Mouse (Mus musculus) neural tube, embryonic 15.5 days (tissue): ENCODE measurements at regions not wholly inside any gene's neighbourhood (a gene's known extent, or its start where the extent isn't known, plus 50 kb on each side); places are given as distances from the start of the nearest gene placed in this dataset.

ENCODE experiments used
- ATAC-seq: fragments of 200-750 bp; cut with Nextera tagmentation; 2 replicates; pipeline ENCODE4 v1.8.0; 2017; ENCODE audit warnings: mild to moderate bottlenecking, moderate TSS enrichment, moderate library complexity; ENCODE audit not compliant: low FRiP score
- H3K27ac ChIP-seq: fragments of 300-500 bp; sonication (generic); replicated peaks from 2 replicates; pipeline ENCODE4 v1.5.1; 2015; ENCODE audit warnings: mild to moderate bottlenecking, inconsistent platforms
- H3K27me3 ChIP-seq: fragments of 300-500 bp; sonication (generic); replicated peaks from 2 replicates; pipeline ENCODE4 v1.6.1; 2015; ENCODE audit warnings: inconsistent platforms
- H3K36me3 ChIP-seq: fragments of 300-500 bp; sonication (generic); 2 replicates; pipeline ENCODE4 v1.6.1; 2015; ENCODE audit warnings: inconsistent platforms
- H3K4me1 ChIP-seq: fragments of 300-500 bp; sonication (generic); 2 replicates; pipeline ENCODE4 v1.6.1; 2015; ENCODE audit warnings: inconsistent platforms
- H3K4me2 ChIP-seq: fragments of 300-500 bp; sonication (generic); 2 replicates; pipeline ENCODE4 v1.6.1; 2015; ENCODE audit warnings: inconsistent platforms, mild to moderate bottlenecking, moderate library complexity
- H3K4me3 ChIP-seq: fragments of 300-500 bp; sonication (generic); replicated peaks from 2 replicates; pipeline ENCODE4 v1.5.1; 2015; ENCODE audit warnings: mild to moderate bottlenecking, inconsistent platforms
- H3K9ac ChIP-seq: fragments of 300-500 bp; sonication (generic); replicated peaks from 2 replicates; pipeline ENCODE4 v1.6.1; 2015; ENCODE audit warnings: mild to moderate bottlenecking, inconsistent platforms
- H3K9me3 ChIP-seq: fragments of 300-500 bp; sonication (generic); replicated peaks from 2 replicates; pipeline ENCODE4 v1.6.1; 2016; ENCODE audit warnings: inconsistent platforms
- WGBS: fragments of 180-500 bp; shearing (Covaris S2); methylation state at CpG from one replicate; pipeline ENCODE4 v1.1.7; 2015; ENCODE audit warnings: mixed read lengths; 5-methylcytosine and 5-hydroxymethylcytosine counted together

DNA sequence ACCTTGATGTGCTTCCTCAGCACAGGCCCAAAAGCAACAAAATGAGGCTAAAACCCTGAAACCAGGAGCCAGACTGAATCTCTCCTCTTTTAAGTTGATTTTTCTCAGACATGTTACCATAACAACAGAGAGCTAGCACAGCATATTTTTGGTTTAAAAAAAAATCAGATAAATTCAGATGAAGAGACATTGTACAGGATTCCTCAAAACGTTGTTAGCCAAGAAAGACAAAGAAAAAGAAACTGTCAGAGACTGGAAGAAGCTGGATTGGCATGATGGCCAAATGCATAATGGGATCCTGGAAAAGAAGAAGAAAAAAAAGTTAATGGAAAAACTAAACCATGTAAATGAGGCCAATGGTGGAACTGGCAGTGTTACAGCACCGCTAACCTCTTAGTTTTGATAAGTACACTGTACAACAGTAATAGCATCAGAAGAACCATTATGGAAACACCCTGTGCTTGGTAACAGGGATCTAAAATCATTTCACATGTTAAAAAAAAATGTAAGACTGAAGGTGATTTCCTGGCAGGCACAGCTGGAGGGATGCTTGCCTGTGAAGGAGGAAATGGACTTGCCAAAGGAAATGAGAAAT, 529.7 kb upstream of the Arid1b start:
- WGBS = 64% methylated on average over 2 of the region's 2 CpGs
- no peaks in the 10 kb centered on the region for H3K4me1 ChIP-seq
- no peak overlapping the region for H3K27ac ChIP-seq
- H3K9me3 ChIP-seq = no peaks in the 10 kb centered on the region
- no peak overlapping the region for H3K9ac ChIP-seq
- H3K36me3 ChIP-seq = no peaks in the 10 kb centered on the region
- H3K4me2 ChIP-seq = no peak overlapping the region
- no peak for ATAC-seq
- H3K4me3 ChIP-seq = no peak overlapping the region
- no peaks in the 10 kb centered on the region for H3K27me3 ChIP-seq

GRCm38 (mm10) chr17:4465741-4466140, 528.4 kb upstream of the Arid1b start:
- H3K27ac ChIP-seq = no peak overlapping the region
- H3K9me3 ChIP-seq = no peaks in the 10 kb centered on the region
- H3K4me2 ChIP-seq = no peak overlapping the region
- H3K9ac ChIP-seq = no peak overlapping the region
- no peak overlapping the region for H3K4me3 ChIP-seq
- WGBS = 88% methylated on average over 6 of the region's 6 CpGs
- no peak for ATAC-seq
- no peaks in the 10 kb centered on the region for H3K36me3 ChIP-seq
- H3K4me1 ChIP-seq = no peaks in the 10 kb centered on the region
- H3K27me3 ChIP-seq = no peaks in the 10 kb centered on the region

- Histone ChIP-seq H3K27me3 (no peaks in the 10 kb centered on the region), H3K36me3 (no peaks in the 10 kb centered on the region), H3K9me3 (no peaks in the 10 kb centered on the region), H3K9ac (no peak overlapping the region), H3K4me2 (no peak overlapping the region), H3K4me3 (no peak overlapping the region), H3K27ac (no peak overlapping the region), H3K4me1 (peaks cover 3% of the 10 kb centered on the region)
- 0 out of 2 replicates have a peak, but pooled peaks have one; percentile 50 for ATAC-seq
- 41% methylated on average over 5 of the region's 5 CpGs for WGBS
Measured at GRCm38 (mm10) chr17:4472412-4472811, 521.7 kb upstream of the Arid1b start.

DNA sequence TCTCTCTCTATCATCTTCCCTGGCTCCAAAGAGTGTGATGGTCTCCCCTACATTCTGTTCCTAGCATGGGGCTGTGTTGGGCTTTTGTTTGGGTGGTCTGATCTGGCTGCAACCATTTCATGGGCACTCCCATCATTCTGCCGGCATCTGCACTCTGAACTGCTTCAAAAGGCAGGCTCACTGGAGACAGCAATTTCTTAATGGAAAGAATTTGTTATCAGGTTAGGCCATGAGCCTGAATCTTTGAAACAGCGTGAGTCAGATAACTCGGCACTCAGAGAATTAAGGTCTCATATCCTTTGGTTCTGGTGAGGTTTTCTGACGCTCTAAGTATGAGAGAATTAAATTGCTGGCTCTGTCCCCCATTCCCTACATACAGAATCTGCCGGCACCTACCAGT, 519.8 kb upstream of the Arid1b start:
- H3K36me3 ChIP-seq = no peaks in the 10 kb centered on the region
- no peak overlapping the region for H3K27ac ChIP-seq
- 72% methylated on average over 5 of the region's 5 CpGs for WGBS
- peaks cover 3% of the 10 kb centered on the region for H3K4me1 ChIP-seq
- H3K9ac ChIP-seq = no peak overlapping the region
- H3K27me3 ChIP-seq = no peaks in the 10 kb centered on the region
- H3K4me2 ChIP-seq = no peak overlapping the region
- ATAC-seq = no peak
- H3K9me3 ChIP-seq = no peaks in the 10 kb centered on the region
- no peak overlapping the region for H3K4me3 ChIP-seq

GRCm38 (mm10) chr17:4475665-4476064, 518.5 kb upstream of the Arid1b start:
- Histone ChIP-seq H3K4me3 (no peak overlapping the region), H3K27me3 (no peaks in the 10 kb centered on the region), H3K9me3 (no peaks in the 10 kb centered on the region), H3K9ac (no peak overlapping the region), H3K4me2 (no peak overlapping the region), H3K4me1 (peaks cover 3% of the 10 kb centered on the region), H3K27ac (no peak overlapping the region), H3K36me3 (no peaks in the 10 kb centered on the region)
- 95% methylated on average over 3 of the region's 3 CpGs for WGBS
- ATAC-seq = no peak

DNA sequence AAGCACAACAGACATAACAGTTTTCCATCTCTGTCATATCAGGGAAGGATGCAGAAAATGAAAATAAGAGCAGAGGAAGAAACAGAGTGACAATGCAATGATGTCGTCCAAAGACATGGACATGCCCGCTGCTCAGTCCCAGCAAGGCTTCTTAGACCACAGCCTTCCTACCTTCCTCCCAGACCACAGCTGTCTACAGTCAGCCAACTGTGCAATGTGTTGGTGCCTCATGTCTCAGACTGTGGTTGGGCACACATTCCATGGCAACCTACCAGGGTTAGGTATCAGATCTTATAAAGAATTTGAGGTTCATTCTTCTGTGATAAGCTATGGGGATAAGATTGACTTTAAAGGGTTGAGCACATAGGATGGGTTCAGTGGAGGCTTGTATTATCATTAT, 499.7 kb upstream of the Arid1b start:
- no peak overlapping the region for H3K4me2 ChIP-seq
- no peak overlapping the region for H3K9ac ChIP-seq
- H3K9me3 ChIP-seq = no peaks in the 10 kb centered on the region
- no peaks in the 10 kb centered on the region for H3K27me3 ChIP-seq
- no peak overlapping the region for H3K27ac ChIP-seq
- WGBS = 98% methylated on average over 2 of the region's 2 CpGs
- no peak overlapping the region for H3K4me3 ChIP-seq
- no peaks in the 10 kb centered on the region for H3K36me3 ChIP-seq
- H3K4me1 ChIP-seq = peaks cover 11% of the 10 kb centered on the region
- ATAC-seq = no peak

GRCm38 (mm10) chr17:4500504-4500903, 493.6 kb upstream of the Arid1b start:
- peaks cover 11% of the 10 kb centered on the region for H3K4me1 ChIP-seq
- no peak overlapping the region for H3K9ac ChIP-seq
- H3K27ac ChIP-seq = no peak overlapping the region
- no peak for ATAC-seq
- H3K36me3 ChIP-seq = no peaks in the 10 kb centered on the region
- no peak overlapping the region for H3K4me3 ChIP-seq
- no peaks in the 10 kb centered on the region for H3K27me3 ChIP-seq
- no peak overlapping the region for H3K4me2 ChIP-seq
- WGBS = 56% methylated on average over 5 of the region's 5 CpGs
- no peaks in the 10 kb centered on the region for H3K9me3 ChIP-seq

DNA sequence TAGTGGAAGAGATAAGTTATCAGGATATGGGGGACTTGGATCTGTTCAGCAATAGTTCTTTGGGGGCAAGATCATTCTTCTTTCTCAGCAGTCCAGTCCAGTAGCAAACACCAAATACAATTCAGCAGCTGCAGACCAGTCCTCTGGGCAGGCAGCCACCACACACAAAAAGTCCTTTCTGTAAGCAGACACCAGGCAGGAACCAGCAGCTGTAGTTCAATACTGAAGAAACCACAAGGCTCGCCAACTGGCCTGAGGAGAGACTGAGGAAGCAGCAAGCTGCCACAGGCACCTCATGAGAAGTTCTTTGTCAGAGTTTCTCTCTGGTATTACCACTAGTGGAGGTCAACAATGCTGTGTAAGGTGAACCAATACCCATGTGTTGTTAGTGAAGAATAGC, 493.1 kb upstream of the Arid1b start:
- no peak for ATAC-seq
- no peak overlapping the region for H3K4me3 ChIP-seq
- H3K9ac ChIP-seq = no peak overlapping the region
- H3K9me3 ChIP-seq = no peaks in the 10 kb centered on the region
- H3K4me1 ChIP-seq = peaks cover 11% of the 10 kb centered on the region
- no peaks in the 10 kb centered on the region for H3K27me3 ChIP-seq
- no peak overlapping the region for H3K4me2 ChIP-seq
- H3K36me3 ChIP-seq = no peaks in the 10 kb centered on the region
- no peak overlapping the region for H3K27ac ChIP-seq
- 75% methylated on average over 1 of the region's 1 CpGs for WGBS

- no peak overlapping the region for H3K27ac ChIP-seq
- H3K9ac ChIP-seq = no peak overlapping the region
- no peak overlapping the region for H3K4me3 ChIP-seq
- no peak for ATAC-seq
- H3K4me1 ChIP-seq = no peaks in the 10 kb centered on the region
- WGBS = 33% methylated on average over 6 of the region's 6 CpGs
- no peaks in the 10 kb centered on the region for H3K36me3 ChIP-seq
- no peaks in the 10 kb centered on the region for H3K9me3 ChIP-seq
- no peaks in the 10 kb centered on the region for H3K27me3 ChIP-seq
- H3K4me2 ChIP-seq = no peak overlapping the region
Measured at GRCm38 (mm10) chr17:4504951-4505350, 489.2 kb upstream of the Arid1b start.

DNA sequence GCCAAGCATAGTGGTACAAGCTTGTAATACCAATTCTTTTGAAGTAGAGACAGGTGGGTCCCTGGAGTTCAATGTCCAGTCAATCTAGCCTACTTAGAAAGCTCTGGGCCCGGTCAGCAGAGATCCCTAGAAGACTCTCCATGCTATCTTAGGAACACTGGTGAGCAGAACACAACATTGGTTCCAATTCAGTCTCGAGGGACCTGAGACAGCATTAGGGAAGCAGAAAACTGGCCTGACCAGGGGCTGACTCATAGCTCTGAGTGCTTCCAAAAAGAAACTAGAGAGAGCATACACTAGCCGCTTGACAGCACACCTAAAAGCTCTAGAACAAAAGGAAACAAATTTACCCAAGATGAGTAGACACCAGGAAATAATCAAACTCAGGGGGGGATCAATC, 484.6 kb upstream of the Arid1b start:
- Histone ChIP-seq H3K4me3 (no peak overlapping the region), H3K36me3 (no peaks in the 10 kb centered on the region), H3K9me3 (no peaks in the 10 kb centered on the region), H3K27ac (no peak overlapping the region), H3K4me2 (no peak overlapping the region), H3K9ac (no peak overlapping the region), H3K27me3 (no peaks in the 10 kb centered on the region), H3K4me1 (no peaks in the 10 kb centered on the region)
- WGBS = 84% methylated on average over 3 of the region's 3 CpGs
- ATAC-seq = no peak

DNA sequence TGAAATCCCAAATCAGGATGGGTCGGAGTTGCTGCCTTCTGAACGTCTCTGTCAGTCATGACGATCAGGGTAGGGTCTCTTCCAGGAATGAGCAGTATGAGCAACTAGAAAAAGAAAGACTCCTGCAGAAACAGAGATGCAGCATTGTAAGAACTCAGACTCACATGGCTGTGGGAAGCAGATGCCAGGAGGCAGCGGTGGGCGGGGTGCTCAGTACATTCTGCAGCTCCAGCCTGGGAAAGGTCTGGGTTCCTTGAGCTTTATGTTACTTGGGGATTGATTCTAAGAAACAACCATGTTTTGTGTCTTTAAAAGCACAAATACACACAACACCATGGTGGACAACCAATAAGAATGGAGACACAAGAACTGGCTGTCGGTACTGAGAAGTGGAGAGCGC, 478.0 kb upstream of the Arid1b start:
- no peak overlapping the region for H3K27ac ChIP-seq

GRCm38 (mm10) chr17:4516846-4517245, 477.3 kb upstream of the Arid1b start:
- no peak overlapping the region for H3K27ac ChIP-seq
- no peak overlapping the region for H3K9ac ChIP-seq
- ATAC-seq = no peak
- no peak overlapping the region for H3K4me2 ChIP-seq
- no peaks in the 10 kb centered on the region for H3K27me3 ChIP-seq
- WGBS = 57% methylated on average over 3 of the region's 3 CpGs
- H3K4me1 ChIP-seq = peaks cover 5% of the 10 kb centered on the region; the same call in 1 of the 2 replicates
- no peaks in the 10 kb centered on the region for H3K9me3 ChIP-seq
- no peak overlapping the region for H3K4me3 ChIP-seq
- H3K36me3 ChIP-seq = no peaks in the 10 kb centered on the region

More for the DNA sequence above, 478.0 kb upstream of the Arid1b start:
- no peak overlapping the region for H3K4me3 ChIP-seq
- WGBS = 83% methylated on average over 7 of the region's 7 CpGs
- peaks cover 5% of the 10 kb centered on the region; the same call in 1 of the 2 replicates for H3K4me1 ChIP-seq
- H3K4me2 ChIP-seq = no peak overlapping the region
- no peak overlapping the region for H3K9ac ChIP-seq
- H3K36me3 ChIP-seq = no peaks in the 10 kb centered on the region
- ATAC-seq = no peak
- H3K9me3 ChIP-seq = no peaks in the 10 kb centered on the region
- H3K27me3 ChIP-seq = no peaks in the 10 kb centered on the region

- WGBS = 91% methylated on average over 4 of the region's 4 CpGs
- Histone ChIP-seq H3K36me3 (no peaks in the 10 kb centered on the region), H3K9ac (no peak overlapping the region), H3K9me3 (no peaks in the 10 kb centered on the region), H3K4me1 (peaks cover 5% of the 10 kb centered on the region; the same call in 1 of the 2 replicates), H3K4me3 (no peak overlapping the region), H3K27ac (no peak overlapping the region), H3K4me2 (no peak overlapping the region), H3K27me3 (no peaks in the 10 kb centered on the region)
- no peak for ATAC-seq
Measured at GRCm38 (mm10) chr17:4521031-4521430, 473.1 kb upstream of the Arid1b start.
